In the genomic region with DNA sequence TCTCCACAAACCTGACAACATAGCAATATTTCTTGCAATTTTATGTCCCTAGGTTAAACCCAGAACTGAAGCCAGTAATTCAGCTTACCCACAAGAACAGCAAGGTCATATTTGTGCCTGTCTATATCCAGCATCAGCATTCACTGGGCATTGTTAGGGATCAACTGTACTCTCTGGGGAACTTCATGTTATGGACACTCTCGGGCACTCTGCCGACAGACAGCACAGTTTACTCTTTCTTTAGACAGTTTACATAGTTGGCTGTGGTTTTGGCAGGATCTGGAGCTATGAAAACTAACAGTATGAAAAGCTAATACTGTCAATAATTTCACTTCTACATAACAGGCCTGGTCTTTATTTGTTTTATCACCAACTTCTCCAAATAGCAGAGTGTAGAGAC, we compare ENCODE assay signal across 17 mouse cellular contexts.
DNase-seq lines count a peak whose midpoint lies in the region; ATAC-seq and TF ChIP-seq lines count a peak whose summit lies in the region.
"Had no signal": no experiment of that assay in that cellular context is flagged by ENCODE, and none has a peak within 500 bp of the region (broad histone marks: within the 10 kb centered on the region; RNA-seq: fewer than 3 reads in every experiment).

No protein-coding gene starts in this region.

- ATAC-seq in intestine, embryonic 15.5 days: 0 out of 2 replicates have a peak, but pooled peaks have one; percentile 8
- no peak for ATAC-seq in intestine, postnatal 0 days
- peak; percentile 47; the same call in 1 of the 2 replicates for ATAC-seq in stomach, embryonic 14.5 days (ENCODE audit: insufficient number of reproducible peaks, insufficient read depth, low FRiP score, low read depth)

- no peaks in the 10 kb centered on the region for H3K36me3 ChIP-seq in intestine, embryonic 15.5 days
- H3K36me3 ChIP-seq in intestine, postnatal 0 days (ENCODE audit: control insufficient read depth, insufficient read depth): no peaks in the 10 kb centered on the region
- H3K36me3 ChIP-seq in stomach, embryonic 14.5 days (ENCODE audit: control insufficient read depth, insufficient read depth, low read length): no peaks in the 10 kb centered on the region
- H3K36me3 ChIP-seq: forebrain, embryonic 12.5 days; hindbrain, embryonic 13.5 days; limb, embryonic 15.5 days; midbrain, embryonic 12.5 days had no signal

- H3K9me3 ChIP-seq in intestine, embryonic 15.5 days: no peaks in the 10 kb centered on the region
- H3K9me3 ChIP-seq in intestine, postnatal 0 days (ENCODE audit: control insufficient read depth): no peaks in the 10 kb centered on the region
- no peaks in the 10 kb centered on the region for H3K9me3 ChIP-seq in stomach, embryonic 14.5 days (ENCODE audit: control insufficient read depth, low read depth, low read length)
- H3K9me3 ChIP-seq: forebrain, embryonic 12.5 days; hindbrain, embryonic 13.5 days; limb, embryonic 15.5 days; midbrain, embryonic 12.5 days had no signal

- 42% methylated on average over 2 of the region's 2 CpGs for WGBS in intestine, embryonic 15.5 days
- WGBS in intestine, postnatal 0 days: 70% methylated on average over 2 of the region's 2 CpGs
- 31% methylated on average over 2 of the region's 2 CpGs for WGBS in stomach, embryonic 14.5 days

- H3K4me3 ChIP-seq in intestine, embryonic 15.5 days (replicated peaks): no peak overlapping the region
- no peak overlapping the region for H3K4me3 ChIP-seq in intestine, postnatal 0 days (ENCODE audit: low read depth, low read length)
- H3K4me3 ChIP-seq in stomach, embryonic 14.5 days (ENCODE audit: low read depth, low read length): no peak overlapping the region
- H3K4me3 ChIP-seq: forebrain, embryonic 12.5 days; heart, adult 2 months; hindbrain, embryonic 13.5 days; limb, embryonic 15.5 days; midbrain, embryonic 12.5 days had no signal

- no peak overlapping the region for H3K4me2 ChIP-seq in intestine, embryonic 15.5 days (replicated peaks)
- H3K4me2 ChIP-seq in intestine, postnatal 0 days (replicated peaks; ENCODE audit: low read depth): no peak overlapping the region
- H3K4me2 ChIP-seq in stomach, embryonic 14.5 days (replicated peaks; ENCODE audit: low read depth, low read length): no peak overlapping the region
- H3K4me2 ChIP-seq: forebrain, embryonic 12.5 days; hindbrain, embryonic 13.5 days; limb, embryonic 15.5 days; midbrain, embryonic 12.5 days had no signal

- no peak overlapping the region for H3K27ac ChIP-seq in intestine, embryonic 15.5 days
- H3K27ac ChIP-seq in intestine, postnatal 0 days (ENCODE audit: low read depth, low read length): no peak overlapping the region; the same call in 1 of the 2 replicates
- H3K27ac ChIP-seq in stomach, embryonic 14.5 days (ENCODE audit: low read length): peak overlapping the region; percentile 6; the same call in 1 of the 2 replicates
- H3K27ac ChIP-seq: forebrain, embryonic 12.5 days; heart, adult 2 months; hindbrain, embryonic 13.5 days; limb, embryonic 15.5 days; midbrain, embryonic 12.5 days had no signal

- no peak for TF ChIP-seq CTCF in intestine, postnatal 0 days (IDR thresholded peaks at IDR 0.05; ENCODE audit: low read depth)

- no peak overlapping the region for H3K9ac ChIP-seq in intestine, embryonic 15.5 days
- H3K9ac ChIP-seq in intestine, postnatal 0 days (ENCODE audit: low read depth, low read length): no peak overlapping the region
- no peak overlapping the region for H3K9ac ChIP-seq in stomach, embryonic 14.5 days (replicated peaks; ENCODE audit: low read depth, low read length)
- H3K9ac ChIP-seq: forebrain, embryonic 12.5 days; hindbrain, embryonic 13.5 days; limb, embryonic 15.5 days; midbrain, embryonic 12.5 days had no signal

- peak; percentile 39 for DNase-seq in urinary bladder, postnatal 14 days (ENCODE audit: low spot score)
- DNase-seq in urinary bladder, postnatal 25 days (ENCODE audit: low spot score): no peak
- no peak for DNase-seq in kidney, adult 9 months
- DNase-seq in cerebellum, postnatal 36 days: no peak
- DNase-seq: cerebellum, adult 9-10 months; gastrocnemius, postnatal 25 days; heart, adult 2 months; kidney, postnatal 36 days; thymus, adult 18-20 months; thymus, postnatal 36 days had no signal

- H3K4me1 ChIP-seq in intestine, embryonic 15.5 days (replicated peaks): 0 out of 2 replicates have a peak, but pooled peaks cover 2% of the 10 kb centered on the region
- peaks cover 4% of the 10 kb centered on the region; the same call in 1 of the 2 replicates for H3K4me1 ChIP-seq in intestine, postnatal 0 days (replicated peaks; ENCODE audit: control insufficient read depth, insufficient read depth, low read length)
- H3K4me1 ChIP-seq in stomach, embryonic 14.5 days (ENCODE audit: control insufficient read depth, insufficient read depth, low read length): 0 out of 2 replicates have a peak, but pooled peaks cover 2% of the 10 kb centered on the region
- H3K4me1 ChIP-seq: forebrain, embryonic 12.5 days; hindbrain, embryonic 13.5 days; midbrain, embryonic 12.5 days had no signal

- no peaks in the 10 kb centered on the region for H3K27me3 ChIP-seq in intestine, embryonic 15.5 days (replicated peaks)
- no peaks in the 10 kb centered on the region for H3K27me3 ChIP-seq in intestine, postnatal 0 days (replicated peaks; ENCODE audit: control insufficient read depth, insufficient read depth, low read length)
- H3K27me3 ChIP-seq in stomach, embryonic 14.5 days (ENCODE audit: control insufficient read depth, insufficient read depth, low read length): no peaks in the 10 kb centered on the region
- H3K27me3 ChIP-seq: forebrain, embryonic 12.5 days; hindbrain, embryonic 13.5 days; limb, embryonic 15.5 days; midbrain, embryonic 12.5 days had no signal
